Mouse (Mus musculus): ENCODE measurements around the gene Pxmp4. TPM values are rescaled to one million over a fixed set of nuclear protein-coding genes. Genes with fewer than 3 reads are reported as not detected.

The Pxmp4 gene
- polyA plus RNA-seq, 1 experiment from 2014 or later, result 15.9 TPM

Other genes with a start within 250 kb of the Pxmp4 start
- gene Cdk5rap1, start 230.7 kb downstream of the Pxmp4 start, polyA plus RNA-seq (2015; fragmentation: Nextera tagmentation; extraction: Ambion mirVana), result 12.2 and 16.3 TPM in 2 replicates
- gene Snta1, start 195.6 kb downstream of the Pxmp4 start, polyA plus RNA-seq (2015; fragmentation: Nextera tagmentation; extraction: Ambion mirVana), result 9.2 and 12.3 TPM in 2 replicates
- gene Cbfa2t2, start 167.2 kb downstream of the Pxmp4 start, polyA plus RNA-seq (2015; fragmentation: Nextera tagmentation; extraction: Ambion mirVana), result 50.2 and 53.1 TPM in 2 replicates
- 1.9 and 2.3 TPM in 2 replicates for gene 1700003F12Rik, start 56.6 kb downstream of the Pxmp4 start, polyA plus RNA-seq (2015; fragmentation: Nextera tagmentation; extraction: Ambion mirVana)
- 0.19 and 0.44 TPM in 2 replicates for gene Actl10, start 51.9 kb downstream of the Pxmp4 start, polyA plus RNA-seq (2015; fragmentation: Nextera tagmentation; extraction: Ambion mirVana)
- gene Necab3, start 44.8 kb downstream of the Pxmp4 start, polyA plus RNA-seq (2015; fragmentation: Nextera tagmentation; extraction: Ambion mirVana), result 18.5 and 19.9 TPM in 2 replicates
- 3.2 and 4.2 TPM in 2 replicates for gene E2f1, start 33.8 kb downstream of the Pxmp4 start, polyA plus RNA-seq (2015; fragmentation: Nextera tagmentation; extraction: Ambion mirVana)
- gene Zfp341, start 9.6 kb upstream of the Pxmp4 start, polyA plus RNA-seq (2015; fragmentation: Nextera tagmentation; extraction: Ambion mirVana), result 2.3 TPM in 2 replicates
- 0.41 and 0.63 TPM in 2 replicates for gene 4930519P11Rik, start 9.7 kb upstream of the Pxmp4 start, polyA plus RNA-seq (2015; fragmentation: Nextera tagmentation; extraction: Ambion mirVana)
- gene Chmp4b, start 48.0 kb upstream of the Pxmp4 start, polyA plus RNA-seq (2015; fragmentation: Nextera tagmentation; extraction: Ambion mirVana), result 22.1 and 24.2 TPM in 2 replicates
- gene Gm14214, start 166.3 kb upstream of the Pxmp4 start, polyA plus RNA-seq (2015; fragmentation: Nextera tagmentation; extraction: Ambion mirVana), result not detected in 2 replicates
- gene Raly, start 187.4 kb upstream of the Pxmp4 start, polyA plus RNA-seq (2015; fragmentation: Nextera tagmentation; extraction: Ambion mirVana), result 24.0 and 27.3 TPM in 2 replicates
- gene a, start 187.7 kb upstream of the Pxmp4 start, polyA plus RNA-seq (2015; fragmentation: Nextera tagmentation; extraction: Ambion mirVana), result 0.54 and 1.5 TPM in 2 replicates